Mouse (Mus musculus) testis, adult 10 weeks (tissue): ENCODE measurements around the gene Olfr1402. TPM values are rescaled to one million over a fixed set of nuclear protein-coding genes. Genes with fewer than 3 reads are reported as not detected.

ENCODE experiments used
- polyA plus RNA-seq: library from polyadenylated mRNA; stranded (reverse); fragments of 350-450 nt; fragmentation: Illumina TruSeq; extraction: RNeasy Lipid Tissue Mini Kit (QIAGEN cat#74804); gene quantifications from one replicate; pipeline ENCODE4 v1.2.3, GENCODE M21; 2014; ENCODE audit warnings: low read depth, low replicate concordance

Olfr1402 gene
- polyA plus RNA-seq = not detected

DNA sequence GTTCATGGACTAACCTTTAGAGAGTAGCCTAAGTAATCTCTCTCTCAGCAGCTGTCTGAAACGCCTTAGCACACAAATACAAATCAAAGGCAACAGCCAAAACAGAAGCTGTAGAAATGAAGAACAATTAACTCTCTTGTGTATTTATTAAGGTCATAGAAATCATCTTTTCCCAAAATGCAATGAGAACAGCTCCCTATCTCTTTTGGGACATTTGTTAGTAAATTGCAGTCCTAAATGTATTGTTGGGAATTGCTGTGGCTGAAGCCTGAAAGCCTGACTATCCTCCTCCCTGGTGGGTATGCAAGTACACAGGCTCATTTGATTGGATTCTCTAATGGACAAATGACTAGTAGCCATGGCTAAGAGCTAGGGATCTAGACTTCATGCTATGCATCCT, at the start of gene Olfr1402:
Gene Olfr1402 (minus strand): TSS at position 101 of the 400 bp plus-strand sequence.

Other genes with a start within 250 kb of the Olfr1402 start
- gene Bcl9, start 124.1 kb downstream of the Olfr1402 start, polyA plus RNA-seq = 3.2 TPM
- gene Chd1l, start 188.2 kb upstream of the Olfr1402 start, polyA plus RNA-seq = 30.0 TPM
- gene Fmo5, start 206.8 kb upstream of the Olfr1402 start, polyA plus RNA-seq = 1.8 TPM
- gene Prkab2, start 236.2 kb upstream of the Olfr1402 start, polyA plus RNA-seq = 21.5 TPM